Mouse (Mus musculus): ENCODE results near the gene Capn2.

Capn2 gene

DNA sequence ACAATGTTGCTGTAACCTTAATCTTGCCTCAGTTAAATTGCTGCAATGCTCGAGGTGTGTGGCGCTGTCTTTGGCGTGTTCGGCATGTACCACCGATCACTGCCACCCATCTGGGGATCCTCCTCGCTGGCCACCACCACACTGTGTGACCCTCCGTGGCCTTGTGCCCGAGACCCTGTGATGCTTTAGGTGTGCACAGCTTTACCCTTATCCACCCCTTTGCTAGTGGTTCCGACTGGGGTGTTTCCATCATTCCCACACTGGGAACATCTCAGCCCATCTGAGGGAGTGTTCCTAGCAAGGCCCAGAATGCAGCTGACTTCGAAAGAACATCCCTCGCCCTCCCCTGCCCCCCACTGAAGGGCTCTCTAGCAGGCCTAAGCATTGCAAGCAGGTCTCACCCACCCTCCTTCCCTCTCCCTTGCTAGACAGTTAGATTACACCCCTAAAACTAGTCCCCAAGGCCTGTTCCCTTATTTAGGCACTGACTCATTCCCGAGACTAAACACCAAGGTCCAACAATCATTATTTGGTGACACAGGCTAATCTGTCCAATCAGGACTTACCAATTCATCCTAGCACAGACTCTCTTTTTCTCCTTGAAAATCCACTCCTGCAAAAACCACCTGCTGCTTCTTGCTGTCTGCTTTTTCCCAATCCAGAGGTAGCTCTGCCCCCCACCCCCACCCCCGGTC lies 14.1 kb downstream of the Capn2 start:
- in situ Hi-C loops (cut with MboI, MseI), result loop anchor here (25.0 kb wide), 1 partner anchor 1266 kb away; no protein-coding TSS in a partner anchor

- in situ Hi-C loops (cut with MboI, MseI), result loop anchor here (25.0 kb wide), 1 partner anchor 1265 kb away; no protein-coding TSS in a partner anchor
These were observed 14.8 kb downstream of the Capn2 start for GRCm38 (mm10) chr1:182502491-182503050.

DNA sequence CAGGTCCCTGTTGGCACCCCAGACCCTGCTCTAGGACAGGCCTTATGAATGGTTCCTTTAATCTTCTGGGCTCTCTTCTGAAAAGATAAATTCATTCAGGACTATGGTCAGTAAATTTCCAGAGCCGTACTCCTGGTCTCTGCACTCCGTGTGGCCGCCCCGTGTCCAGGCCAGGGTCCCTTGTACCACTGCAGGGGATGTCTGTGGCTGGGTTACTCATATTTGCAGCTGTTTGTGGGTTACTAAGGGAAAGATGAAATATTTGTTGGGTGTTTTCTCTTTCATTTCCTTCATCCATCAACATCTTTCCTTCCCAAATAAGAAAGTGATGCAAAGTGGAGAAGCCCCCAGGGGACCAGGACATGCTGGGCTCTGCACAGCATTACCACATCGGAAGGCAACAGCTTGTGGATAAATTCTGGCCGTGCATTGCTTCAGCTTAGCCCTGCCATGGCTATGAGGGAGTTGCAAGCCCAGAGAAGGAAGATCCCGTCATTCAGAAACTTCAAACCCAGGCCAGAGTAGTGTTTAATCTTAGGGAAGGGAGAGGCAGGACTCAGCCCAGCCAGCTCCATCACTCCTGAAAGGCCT lies 15.5 kb downstream of the Capn2 start:
- in situ Hi-C loops (cut with MboI, MseI), result loop anchor here (25.0 kb wide), 1 partner anchor 1265 kb away; no protein-coding TSS in a partner anchor

DNA sequence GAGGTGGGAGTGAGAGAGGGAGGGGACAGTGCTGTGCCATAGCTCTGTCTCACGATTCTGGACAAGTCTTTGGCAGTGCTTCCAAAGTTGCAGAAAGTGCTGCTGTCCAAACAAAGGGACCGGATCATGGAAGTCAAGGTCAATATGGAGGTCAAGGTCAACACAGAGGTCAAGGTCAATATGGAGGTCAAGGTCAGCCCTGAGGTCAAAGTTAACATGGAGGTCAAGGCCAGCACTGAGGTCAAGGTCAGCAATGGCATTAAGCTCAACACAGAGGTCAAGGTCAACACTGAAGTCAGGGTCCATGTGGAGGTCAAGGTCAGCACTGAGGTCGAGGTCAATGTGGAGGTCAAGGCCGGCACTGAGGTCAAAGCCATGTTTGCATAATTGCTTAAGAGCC lies 16.6 kb downstream of the Capn2 start:
- in situ Hi-C loops (cut with MboI, MseI), result loop anchor here (25.0 kb wide), 1 partner anchor 1264 kb away; no protein-coding TSS in a partner anchor

DNA sequence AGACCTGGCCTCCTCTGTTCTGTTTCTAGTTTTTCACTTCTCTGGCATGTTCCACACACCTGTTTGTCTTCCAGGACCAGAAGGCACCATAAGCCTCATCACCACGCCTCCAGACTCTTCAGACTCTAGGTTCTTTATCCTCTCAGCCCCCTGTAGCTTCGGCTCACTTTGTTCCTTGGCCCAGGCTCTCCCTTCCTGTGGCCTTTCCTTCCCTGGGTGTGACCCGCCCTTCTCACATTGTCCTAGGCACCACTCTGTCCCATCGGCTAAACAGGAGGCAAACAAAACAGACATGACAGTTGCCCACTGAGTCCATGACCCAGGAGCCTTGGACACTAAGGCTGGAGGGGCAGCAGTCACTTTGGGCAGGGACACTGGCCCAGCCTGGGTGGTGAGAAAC lies 17.2 kb downstream of the Capn2 start:
- in situ Hi-C loops (cut with MboI, MseI), result loop anchor here (25.0 kb wide), 1 partner anchor 1263 kb away; no protein-coding TSS in a partner anchor

DNA sequence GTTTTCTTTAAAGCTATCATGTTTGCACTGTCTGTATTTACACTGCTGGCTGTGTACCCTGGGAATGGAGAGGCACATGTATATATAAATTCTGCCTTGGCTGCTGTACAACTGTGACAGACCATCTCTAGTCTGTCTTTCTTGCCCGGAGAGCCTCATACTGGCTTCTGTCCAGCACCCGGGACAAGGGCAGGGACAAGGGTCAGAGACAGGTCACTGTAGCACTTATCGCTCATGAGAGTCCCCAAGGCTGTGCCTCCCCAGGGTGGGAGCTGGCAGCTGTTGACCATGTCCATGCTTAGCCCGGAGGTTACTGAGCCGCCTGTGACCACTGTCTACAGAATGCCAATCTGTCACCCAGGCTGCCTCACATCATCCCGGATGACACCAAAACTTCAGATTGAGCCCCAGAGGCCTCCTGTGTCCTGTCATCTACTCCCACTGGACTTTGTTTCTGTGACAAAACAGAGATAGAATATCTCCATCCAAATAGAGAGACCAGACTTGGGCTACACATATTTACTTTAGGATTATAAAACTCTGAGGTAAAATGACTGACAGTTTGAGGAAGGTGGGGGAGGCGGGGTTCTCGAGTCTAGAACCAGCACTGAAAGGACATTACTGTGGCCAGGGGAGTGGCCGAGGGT lies 17.8 kb downstream of the Capn2 start:
- in situ Hi-C loops (cut with MboI, MseI), result loop anchor here (25.0 kb wide), 1 partner anchor 1262 kb away; no protein-coding TSS in a partner anchor

DNA sequence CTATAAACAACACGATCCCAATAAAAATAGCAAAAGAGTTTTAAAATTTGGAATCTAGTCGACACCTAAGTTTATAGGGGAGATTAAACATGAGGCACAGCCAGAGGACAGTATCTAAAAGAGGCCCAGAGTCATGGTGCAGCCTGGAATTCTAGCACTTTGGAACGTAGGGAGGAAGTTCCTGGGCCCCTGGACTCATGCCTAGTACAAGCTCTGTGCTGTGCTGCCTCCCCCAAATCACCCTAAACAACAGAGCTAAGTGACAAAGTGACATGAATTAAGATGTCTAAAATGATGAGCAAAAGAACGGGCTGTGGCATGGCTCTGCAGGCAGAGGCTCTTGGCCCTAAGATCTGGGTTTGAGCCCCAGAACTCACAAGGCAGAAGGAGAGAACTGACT lies 19.7 kb downstream of the Capn2 start:
- in situ Hi-C loops (cut with MboI, MseI), result no loop called here

DNA sequence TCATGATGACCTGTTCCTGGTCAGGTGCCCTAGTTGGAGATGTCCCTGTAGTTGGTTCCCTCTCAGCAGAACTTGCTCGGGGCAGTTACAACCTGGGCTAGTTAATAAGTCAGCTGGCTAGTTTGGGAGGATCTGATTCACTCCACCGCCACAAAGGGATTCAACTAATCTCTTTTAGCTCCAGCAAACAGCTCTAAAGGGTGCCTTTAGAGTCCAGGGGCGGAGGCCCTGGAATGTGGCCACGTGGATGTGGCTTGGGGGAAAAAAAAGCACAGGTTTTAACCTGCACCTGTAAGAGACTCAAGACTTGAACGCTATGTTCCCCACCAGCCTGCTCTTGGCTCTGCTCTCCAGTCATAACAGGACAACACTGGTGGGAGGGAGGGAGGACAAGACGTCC lies 20.7 kb downstream of the Capn2 start:
- in situ Hi-C loops (cut with MboI, MseI), result no loop called here

GRCm38 (mm10) chr1:182494285-182495145 lies 22.9 kb downstream of the Capn2 start:
- in situ Hi-C loops (cut with MboI, MseI), result loop anchor here (5.0 kb wide), 1 partner anchor 43 kb away; no protein-coding TSS in a partner anchor

DNA sequence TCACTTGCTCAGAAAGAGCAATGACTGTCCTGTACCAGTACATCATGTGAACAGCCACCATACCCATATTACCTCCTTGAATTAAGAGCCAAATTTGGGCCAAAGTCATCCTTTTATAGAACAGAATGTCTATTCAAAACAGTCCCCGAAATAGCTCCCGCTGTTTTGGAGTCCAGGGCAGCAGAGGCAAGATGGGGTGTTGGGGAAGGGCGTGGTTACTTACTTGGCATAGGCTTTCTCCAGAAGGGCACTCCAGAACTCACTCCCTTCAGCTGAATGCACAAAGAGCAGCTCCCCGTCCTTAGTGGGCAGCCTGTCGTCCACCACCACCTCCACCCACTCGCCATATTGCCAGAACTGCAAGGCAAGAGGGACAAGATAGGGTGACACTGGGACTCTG lies 25.6 kb downstream of the Capn2 start:
- in situ Hi-C loops (cut with MboI, MseI), result loop anchor here (5.0 kb wide), 1 partner anchor 45 kb away; no protein-coding TSS in a partner anchor

- in situ Hi-C loops (cut with MboI, MseI), result loop anchor here (5.0 kb wide), 1 partner anchor 47 kb away; no protein-coding TSS in a partner anchor
These were observed 26.8 kb downstream of the Capn2 start for GRCm38 (mm10) chr1:182490568-182490967.

DNA sequence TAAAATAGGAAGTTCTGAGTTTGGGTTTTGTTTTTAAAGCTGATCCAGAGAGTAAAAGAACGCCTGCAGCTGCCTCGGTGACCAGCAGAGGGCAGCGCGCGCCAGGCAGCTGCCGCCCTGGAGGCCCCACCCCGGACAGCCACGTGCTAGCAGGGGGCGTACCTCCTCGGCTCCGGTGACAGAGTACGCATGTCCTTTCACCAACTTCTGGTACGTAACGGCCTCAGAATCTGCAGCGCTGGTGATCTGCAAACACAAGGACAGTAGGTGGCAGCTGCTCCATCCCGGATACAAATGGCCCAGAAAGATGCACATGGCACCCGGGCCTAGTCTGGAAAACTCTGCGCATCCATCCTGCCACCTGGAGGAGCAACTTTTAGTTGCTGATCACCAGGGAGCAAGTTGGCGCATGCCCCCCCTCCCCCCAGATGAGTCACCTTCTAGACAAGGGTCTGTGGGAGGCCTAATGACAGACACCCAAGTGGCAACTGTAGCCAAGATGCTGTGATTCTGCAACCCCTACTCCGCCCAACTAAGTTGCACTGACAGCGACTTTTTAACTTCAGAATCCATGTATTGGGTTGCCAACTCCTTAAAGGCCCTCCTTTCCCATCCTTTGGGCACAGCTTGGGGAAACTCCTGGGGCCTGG lies 27.5 kb downstream of the Capn2 start:
- in situ Hi-C loops (cut with MboI, MseI), result loop anchor here (5.0 kb wide), 1 partner anchor 47 kb away; no protein-coding TSS in a partner anchor

DNA sequence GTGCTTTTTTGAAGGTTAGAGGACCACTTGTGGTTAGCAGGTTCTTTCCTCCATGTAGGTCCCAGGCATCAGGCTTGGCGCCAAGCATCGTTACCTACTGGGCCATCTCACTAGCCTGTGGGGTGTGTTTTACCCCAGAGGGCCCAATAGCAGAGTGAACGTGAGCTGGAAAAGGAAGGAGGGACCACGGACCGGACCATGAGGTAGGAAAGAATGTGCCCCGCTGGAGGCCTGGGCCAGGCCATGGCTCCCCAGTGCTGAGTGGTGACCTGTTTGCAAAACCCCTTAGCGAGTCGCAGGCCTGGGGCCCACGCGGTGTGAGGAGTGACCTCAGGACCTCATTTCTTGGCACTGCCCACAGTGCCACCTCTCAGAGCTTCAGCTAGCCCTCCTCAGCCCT lies 28.9 kb downstream of the Capn2 start:
- in situ Hi-C loops (cut with MboI, MseI), result no loop called here

- in situ Hi-C loops (cut with MboI, MseI), result no loop called here
These were observed 33.5 kb downstream of the Capn2 start for GRCm38 (mm10) chr1:182483910-182484274.

GRCm38 (mm10) chr1:182482991-182483909 lies 34.2 kb downstream of the Capn2 start:
- in situ Hi-C loops (cut with MboI, MseI), result no loop called here

GRCm38 (mm10) chr1:182481646-182482295 lies 35.6 kb downstream of the Capn2 start:
- in situ Hi-C loops (cut with MboI, MseI), result no loop called here

GRCm38 (mm10) chr1:182481138-182481537 lies 36.3 kb downstream of the Capn2 start:
- in situ Hi-C loops (cut with MboI, MseI), result no loop called here

DNA sequence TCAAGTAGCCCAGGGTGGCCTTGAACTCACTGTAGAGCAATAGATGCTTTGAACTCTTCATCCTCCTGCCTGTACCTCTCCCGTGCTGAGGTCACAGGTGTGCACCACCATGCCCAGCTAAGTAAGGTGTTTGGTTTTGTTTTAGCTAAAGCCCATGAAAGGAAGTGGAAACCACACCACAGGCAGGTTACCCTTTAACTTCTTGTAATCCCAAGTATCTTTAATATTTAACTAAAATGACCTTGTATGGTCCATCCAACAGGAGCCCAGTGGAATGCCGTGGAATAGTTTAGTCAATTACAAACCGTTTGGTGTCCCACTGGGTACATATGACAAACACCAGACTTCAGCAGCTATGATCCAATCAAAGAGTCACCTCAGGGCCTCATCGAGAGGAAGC lies 38.5 kb downstream of the Capn2 start:
- in situ Hi-C loops (cut with MboI, MseI), result no loop called here
